Mouse (Mus musculus): ENCODE results near the gene Foxl2.

The Foxl2 gene

DNA sequence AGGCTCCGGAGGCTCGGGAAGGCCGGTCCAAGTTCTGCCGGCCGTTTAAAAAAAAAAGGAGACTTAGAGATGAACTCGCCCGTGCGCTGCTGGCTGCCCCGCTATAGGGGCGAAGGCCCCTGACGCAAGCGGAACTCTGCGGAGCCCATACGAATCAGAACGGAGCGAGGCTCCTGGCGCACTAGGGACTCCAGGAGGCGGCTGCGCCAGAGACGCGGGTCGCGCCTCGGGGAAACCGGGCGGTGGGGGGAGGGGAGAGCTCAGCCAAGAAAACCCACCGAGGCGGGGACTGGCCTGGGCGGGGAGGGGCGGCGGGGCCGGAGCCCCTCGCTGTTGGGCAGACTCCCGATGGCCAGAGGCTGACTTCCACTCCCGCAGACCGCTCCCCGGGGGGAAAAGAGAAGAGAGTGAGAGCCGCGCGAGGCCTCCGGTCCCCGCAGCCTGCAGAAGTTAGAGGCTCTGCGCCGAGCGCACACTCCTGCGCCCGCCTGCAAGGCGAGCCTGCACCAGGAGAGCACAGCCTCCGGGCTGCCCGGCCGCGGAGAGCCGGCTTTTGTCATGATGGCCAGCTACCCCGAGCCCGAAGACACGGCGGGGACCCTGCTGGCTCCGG, at the start of gene Foxl2:
Gene Foxl2 (plus strand): TSS at position 186 of the 613 bp plus-strand sequence.
- peak; percentile 57 for DNase-seq (ENCODE audit: low spot score)

DNA sequence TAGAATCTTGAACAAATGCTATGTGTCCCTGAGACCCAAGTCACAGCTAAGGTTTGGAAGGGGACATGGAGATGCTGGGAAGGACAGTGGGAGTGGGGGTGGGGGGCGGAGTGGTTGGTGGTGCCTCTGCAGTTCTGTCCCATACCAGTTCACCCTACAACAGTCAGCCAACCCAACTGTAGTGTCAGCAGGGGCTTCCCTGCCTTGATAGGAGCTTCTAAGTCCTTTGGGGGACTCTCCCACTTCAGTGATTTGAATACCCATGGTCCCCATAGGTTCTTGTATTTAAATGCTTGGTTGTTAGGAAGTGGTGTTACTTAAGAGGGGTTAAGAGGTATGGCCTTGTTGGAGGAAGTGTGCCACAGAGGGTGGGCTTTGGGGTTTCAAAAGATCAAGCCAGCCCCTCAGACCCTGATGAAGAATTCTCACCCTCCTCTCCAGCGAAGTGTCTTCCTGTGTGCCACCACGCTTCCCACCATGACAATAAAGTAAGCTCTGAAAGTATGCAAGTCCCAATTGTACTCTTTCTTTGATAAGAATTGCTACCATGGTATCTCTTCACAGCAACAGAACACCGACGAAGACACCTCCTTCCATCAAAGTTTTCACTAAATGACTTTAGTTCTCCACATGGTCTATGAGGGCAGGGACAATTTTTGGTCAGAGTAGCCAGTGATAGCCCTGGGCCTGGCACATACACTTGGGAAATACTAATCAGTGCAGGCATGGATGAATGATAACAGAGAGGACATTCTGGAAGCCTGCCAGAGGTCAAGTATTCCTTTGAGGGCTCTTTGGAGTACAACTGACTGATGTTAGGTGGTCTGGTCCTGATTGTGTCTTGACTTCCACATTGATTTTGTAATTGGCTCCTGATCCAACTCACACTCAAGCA, 34.2 kb upstream of the Foxl2 start:
- no peak for DNase-seq (ENCODE audit: low spot score)

DNA sequence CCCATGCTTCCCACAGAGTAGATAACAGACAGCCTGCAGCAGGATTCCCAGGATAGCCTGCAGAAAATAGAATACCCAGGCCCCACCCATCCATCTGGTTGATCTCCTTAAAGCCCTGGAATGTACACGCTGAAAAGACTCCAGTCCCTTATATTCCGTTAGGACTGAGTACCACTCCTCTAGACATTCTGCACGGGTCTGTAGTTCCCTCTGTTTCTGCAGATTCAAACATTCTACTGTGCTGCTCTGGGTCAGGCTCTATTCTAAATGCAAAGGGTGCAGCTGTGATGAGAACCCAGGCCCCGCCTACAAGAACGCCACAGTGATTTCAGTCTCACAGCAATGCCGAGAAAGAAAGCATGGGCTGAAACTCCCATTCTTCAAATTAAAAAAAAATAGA, 32.0 kb upstream of the Foxl2 start:
- no peak for DNase-seq (ENCODE audit: low spot score)

DNA sequence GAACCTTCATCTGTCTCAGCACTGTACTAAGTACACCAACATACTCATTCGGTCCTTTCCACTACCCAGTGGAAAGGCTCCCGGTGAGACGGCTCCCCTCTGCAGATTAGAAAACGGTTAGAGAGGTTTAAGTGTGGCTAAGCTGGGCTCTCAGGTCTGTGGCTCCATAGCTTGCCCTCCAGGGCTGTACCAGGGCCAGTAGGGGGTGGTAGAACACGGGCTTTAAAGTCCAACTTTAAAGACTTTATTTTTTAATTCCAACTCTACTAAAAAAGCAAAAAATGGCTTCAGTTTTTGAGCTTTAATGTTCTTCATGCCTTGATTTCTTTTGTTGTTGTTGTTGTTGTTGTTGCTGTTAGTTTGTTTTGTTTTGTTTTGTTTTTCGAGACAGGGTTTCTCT, 30.9 kb upstream of the Foxl2 start:
- no peak for DNase-seq (ENCODE audit: low spot score)

DNA sequence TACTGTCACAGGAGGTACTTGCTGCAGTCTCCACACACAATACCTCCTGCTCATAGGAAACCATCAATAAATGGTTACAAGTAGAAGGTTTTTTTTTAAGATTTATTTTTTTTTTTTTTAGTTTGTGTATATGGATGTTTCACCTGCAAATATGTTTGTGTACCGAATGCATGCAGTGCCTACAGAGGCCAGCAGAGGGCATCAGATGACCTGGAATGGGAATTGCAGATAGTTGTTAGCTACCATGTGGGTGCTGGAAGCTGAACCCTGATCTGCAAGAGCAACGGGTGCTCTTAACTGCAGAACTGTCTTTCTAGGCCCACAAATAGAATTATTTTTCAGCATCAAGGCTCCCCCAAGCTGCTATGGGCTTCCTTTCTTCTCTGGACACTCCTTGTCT, 25.6 kb upstream of the Foxl2 start:
- DNase-seq (ENCODE audit: low spot score), result no peak

DNA sequence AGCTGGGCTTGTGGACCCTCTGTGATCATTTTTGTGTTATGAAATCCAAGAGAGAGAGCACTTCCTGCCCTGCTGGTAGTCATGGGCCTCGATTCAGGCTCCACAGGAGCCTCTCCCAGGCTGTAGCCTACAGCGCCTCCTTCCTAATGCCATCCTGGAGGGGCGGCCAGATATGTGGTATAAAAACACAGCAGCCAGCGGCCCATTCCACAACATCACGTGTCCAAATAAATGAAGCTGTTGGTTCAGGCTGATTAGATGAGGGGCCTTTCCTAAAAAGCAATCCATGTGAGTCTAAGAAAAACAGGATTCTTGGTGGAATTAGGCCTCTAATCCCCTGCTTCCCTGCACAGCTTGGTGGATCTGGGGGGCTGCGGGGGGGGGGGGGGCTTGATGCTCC, 22.2 kb upstream of the Foxl2 start:
- no peak for DNase-seq (ENCODE audit: low spot score)

DNA sequence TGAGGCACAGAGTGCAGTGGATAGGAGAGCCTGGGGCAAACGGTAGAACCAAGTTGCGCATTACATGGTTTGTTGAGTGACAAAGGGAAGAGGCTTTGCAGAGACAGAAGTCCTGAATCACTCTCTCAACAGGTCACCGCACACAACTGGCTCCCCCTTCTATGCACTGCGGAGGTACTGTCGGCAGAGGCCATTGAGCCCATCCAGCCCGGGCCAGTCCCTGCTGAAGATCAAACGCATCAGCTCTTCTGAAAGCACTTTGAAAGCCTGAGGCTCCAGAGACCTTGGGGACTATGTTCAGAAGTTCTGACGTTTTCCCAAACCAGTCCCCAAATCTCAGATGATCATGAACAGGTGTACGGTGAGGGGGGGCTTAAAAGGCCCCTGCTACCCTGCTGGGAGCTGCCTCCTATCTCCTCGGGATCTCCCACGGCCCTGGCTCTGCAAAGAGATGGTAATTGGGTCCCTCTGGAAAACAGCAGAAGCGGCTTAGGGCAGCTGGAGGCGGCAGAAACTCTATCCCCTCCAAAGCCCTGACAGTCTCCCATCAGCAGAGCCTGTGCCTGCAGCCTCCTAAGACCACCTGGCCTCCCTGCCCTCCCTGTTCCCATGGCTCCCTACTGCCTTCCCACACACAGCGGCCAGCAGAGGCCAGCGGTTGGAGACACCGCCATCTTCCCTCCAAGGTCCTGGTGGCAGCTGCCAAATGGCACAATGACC, 19.7 kb upstream of the Foxl2 start:
- DNase-seq (ENCODE audit: low spot score), result no peak

DNA sequence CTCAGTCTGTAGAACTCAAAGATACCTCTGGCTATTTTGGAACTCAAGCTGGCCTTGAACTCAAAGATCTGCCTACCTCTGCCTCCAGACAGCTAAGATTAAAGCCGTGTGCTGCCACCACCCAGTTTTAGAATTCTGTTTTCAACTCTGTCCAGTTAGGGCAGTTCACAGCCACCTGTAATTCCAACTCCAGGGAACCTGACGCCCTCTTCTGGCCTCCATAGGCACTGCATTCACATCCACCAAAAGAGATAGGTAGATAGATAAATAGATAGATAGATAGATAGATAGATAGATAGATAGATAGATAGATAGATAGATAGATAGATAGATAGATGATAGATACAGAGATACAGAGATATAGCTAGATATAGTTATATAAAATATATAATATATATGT, 15.8 kb upstream of the Foxl2 start:
- DNase-seq (ENCODE audit: low spot score), result no peak

DNA sequence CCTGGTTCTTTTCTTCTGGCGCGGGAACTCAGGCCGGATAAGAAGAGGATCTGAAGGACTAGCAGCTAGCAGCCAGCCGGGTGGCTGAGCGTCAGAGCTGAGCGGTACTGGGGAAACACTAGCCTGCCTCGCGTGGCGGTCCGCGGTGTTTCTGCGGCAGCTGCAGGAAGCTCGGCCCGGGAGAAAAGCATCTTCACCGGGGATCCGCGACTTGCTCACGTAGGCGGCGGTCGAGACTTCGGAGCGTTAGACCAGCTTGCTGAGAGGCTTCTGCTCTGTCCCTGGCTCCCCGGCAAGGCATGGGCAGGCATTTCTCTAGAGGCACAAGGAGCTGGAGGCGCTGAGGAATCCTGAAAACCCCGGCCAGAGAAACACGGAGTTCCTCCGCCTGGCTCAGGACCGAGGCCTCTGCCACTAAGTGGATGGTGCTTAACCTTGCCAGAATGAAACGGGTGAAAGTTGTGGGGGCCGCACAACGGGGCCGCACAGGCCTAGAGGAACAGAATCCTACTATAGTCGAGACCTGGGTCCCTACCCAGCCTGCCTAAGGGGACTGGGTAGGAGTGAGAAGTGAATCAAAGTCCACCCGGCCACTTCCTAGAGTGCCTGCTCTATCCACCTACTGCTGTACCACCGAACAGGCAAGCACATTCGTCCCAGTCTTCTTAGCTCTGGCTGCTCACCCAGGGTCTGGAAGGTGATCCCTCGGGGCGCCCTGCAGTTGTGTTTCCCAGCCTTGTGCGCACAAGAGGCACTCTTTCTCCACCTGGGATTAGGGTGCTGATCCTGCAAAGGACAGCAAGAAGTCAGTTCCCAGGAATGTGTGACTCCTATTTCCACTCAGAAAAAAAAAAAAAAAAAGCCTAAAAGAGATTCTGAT, 2.7 kb upstream of the Foxl2 start:
- no peak for DNase-seq (ENCODE audit: low spot score)

DNA sequence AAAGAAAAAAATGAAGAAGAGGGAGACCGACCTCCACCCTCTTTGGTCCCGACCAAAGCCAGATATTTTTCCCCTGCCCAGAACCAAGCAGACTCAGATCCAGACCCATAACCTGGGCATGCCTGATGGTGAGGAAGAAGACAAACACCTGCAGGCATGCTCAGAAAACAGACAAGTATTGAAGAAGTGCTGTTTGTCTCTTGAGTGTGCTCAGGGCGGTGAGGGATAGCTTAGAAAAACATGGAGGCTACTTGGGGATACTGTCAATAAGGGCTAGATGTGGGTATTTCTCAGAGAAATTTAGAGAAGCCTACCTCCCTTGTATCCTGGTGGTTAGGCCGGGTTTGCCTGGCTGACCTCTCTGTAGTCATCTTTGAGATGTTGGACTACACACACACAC, 1.8 kb upstream of the Foxl2 start:
- no peak for DNase-seq (ENCODE audit: low spot score)

DNA sequence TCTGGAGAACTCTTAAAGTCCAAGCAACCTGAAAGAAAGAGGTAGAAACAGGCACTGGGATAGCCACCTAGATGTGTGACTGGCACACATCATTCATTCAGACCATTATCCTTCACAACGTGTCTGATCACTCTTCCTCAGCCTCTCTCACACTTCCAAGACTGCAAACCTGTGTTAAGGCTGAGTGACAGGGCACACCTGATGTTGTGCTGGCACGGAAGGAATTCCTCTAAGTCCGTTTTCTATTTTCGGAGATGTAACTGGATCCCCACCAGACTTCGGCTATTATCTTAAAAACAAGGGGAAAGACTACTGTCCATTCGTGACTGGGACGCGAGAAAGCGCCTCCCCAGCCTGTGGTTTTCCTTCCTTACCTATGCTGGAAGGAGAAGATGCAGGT, 1.3 kb upstream of the Foxl2 start:
- no peak for DNase-seq (ENCODE audit: low spot score)

DNA sequence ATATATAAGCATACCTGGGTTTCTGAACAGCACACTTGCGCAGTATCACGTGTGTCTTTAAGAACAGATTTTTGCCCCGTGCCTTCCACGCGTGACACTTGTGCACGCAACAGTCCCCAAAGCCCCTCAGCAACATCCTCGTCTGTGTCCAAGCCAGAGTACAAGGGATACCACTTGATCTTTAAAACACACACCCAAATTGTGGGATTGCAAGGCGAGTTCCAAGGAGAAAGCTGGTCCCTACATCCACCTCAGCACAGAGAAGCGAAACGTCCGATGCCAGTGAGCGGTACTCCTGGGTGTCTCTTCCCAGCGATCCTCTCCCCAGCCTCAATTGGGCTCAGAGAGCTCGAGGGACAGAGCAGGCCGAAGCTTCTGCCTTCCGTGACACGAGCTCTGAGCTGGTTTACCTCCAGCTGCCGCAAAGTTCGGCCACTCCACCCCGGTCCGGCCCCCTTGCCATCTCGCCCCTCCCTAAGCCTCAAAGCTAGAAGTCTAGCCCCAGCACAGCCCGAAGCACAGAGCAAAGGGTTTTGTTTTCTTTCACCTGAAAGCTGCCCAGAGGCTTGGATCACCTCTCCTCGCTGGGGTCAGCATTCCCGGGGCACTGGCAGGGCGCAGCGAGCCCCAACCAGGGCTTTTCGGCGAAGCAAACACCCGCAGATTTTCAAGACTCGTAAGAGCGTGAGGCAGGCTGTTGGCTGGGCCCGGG, 541 bp upstream of the Foxl2 start:
- no peak for DNase-seq (ENCODE audit: low spot score)

DNA sequence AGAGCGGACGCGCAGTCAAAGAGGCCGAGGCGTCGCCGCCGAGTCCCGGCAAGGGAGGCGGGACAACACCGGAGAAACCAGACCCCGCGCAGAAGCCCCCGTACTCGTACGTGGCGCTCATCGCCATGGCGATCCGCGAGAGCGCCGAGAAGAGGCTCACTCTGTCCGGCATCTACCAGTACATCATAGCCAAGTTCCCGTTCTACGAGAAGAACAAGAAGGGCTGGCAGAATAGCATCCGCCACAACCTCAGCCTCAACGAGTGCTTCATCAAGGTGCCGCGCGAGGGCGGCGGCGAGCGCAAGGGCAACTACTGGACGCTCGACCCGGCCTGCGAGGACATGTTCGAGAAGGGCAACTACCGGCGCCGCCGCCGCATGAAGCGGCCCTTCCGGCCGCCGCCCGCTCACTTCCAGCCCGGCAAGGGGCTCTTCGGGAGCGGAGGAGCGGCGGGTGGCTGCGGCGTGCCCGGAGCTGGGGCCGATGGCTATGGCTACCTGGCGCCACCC, 682 bp downstream of the Foxl2 start:
- no peak for DNase-seq (ENCODE audit: low spot score)

DNA sequence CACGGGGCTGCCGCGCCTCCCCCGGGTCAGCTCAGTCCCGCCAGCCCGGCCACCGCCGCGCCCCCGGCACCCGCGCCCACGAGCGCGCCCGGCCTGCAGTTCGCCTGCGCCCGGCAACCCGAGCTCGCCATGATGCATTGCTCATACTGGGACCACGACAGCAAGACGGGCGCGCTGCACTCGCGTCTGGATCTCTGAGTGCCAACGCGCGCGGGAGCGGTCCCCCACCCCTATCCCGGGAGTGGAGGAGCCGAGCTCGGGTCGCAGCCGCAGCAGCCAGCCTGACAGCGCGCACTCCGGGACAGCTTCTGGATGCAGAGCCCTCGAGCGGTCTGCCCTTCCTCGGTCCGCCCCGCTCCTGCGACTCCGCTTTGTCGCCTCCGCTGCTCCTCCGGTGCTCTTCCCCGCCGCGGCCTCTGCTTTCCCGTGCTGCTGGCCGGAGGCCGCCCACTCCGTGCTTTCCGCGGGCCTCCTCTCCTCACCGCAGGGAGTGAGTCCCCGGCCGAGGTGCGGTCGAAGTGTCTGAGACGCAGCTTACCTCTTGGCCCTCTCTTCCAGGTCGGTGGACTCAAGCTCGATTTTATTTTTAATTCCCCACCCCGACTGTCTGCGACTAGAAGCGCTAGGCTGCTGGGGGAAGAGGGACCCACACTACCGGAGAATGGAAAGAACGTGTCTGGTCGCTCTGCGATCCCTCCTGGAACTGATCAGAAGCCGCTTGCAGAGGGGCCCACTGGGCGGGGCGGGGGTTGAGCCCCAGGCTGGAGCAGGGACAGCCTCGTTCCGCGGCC, 1.7 kb downstream of the Foxl2 start:
- DNase-seq (ENCODE audit: low spot score), result no peak

DNA sequence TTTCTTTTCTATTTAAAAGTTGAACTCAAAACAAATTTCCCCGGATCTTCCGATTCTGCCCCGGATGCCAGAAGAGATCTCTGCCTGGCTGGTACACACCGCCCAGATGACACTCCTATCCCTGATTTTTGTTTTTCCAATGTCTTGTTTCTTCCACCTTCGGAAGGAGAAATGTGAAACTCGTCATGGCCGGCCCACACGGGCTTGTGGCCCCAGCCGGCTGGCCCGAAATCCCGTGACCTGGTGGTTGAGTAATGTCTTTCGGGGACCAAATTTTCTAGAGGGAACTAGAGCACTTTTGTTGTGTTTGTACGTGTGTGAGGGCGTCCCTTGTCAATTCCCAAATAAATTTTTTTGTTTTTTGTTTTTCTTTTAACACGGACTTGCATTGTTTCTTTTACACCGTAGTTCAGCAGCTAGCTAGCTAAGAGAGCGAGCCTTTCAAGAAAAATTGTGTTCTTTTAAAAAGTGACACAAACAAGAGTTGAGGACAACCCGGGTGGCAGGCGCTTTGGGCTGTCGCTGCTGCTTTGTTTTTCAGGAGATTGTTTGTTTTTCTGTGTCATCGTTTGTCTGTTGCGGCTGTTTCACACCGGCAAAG, 2.8 kb downstream of the Foxl2 start:
- DNase-seq (ENCODE audit: low spot score), result no peak

DNA sequence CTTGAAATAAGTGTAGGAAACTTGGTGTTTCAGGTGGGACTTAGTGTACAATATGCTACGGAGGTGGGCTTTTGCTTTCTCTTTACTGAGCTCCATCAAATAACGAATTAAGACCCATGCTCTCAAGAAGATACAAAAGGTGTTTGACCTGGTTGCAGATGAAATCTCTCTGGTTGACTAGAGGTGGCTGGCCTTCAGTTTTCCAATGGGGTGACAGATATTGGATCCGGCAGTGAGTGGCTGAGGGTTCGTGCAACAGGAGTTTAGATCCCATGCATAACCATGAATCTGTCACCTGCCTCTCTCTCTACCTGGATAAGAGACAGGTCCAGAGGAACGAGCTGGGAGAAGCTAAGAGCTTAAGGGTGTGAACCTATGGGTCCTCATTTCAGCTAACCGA, 3.5 kb downstream of the Foxl2 start:
- no peak for DNase-seq (ENCODE audit: low spot score)

DNA sequence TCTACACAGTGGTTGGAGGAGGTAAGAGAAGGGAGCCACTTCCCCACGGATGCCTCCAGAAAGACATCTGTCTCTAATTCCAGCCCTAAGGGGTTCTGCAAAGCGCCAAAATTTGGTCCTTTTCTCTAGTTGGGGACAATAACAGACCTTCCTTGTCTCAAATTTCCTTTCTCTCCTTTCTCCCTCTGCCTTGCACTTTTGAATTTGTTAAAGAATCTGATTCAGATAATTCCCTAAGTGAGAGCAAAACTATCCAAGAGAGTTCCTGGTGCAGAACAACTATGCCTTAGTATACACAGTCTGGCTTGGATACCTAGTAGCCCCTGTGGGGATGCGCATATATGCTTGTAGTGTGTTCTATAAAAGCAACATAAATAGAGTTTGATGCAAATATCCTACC, 4.8 kb downstream of the Foxl2 start:
- DNase-seq (ENCODE audit: low spot score), result no peak

DNA sequence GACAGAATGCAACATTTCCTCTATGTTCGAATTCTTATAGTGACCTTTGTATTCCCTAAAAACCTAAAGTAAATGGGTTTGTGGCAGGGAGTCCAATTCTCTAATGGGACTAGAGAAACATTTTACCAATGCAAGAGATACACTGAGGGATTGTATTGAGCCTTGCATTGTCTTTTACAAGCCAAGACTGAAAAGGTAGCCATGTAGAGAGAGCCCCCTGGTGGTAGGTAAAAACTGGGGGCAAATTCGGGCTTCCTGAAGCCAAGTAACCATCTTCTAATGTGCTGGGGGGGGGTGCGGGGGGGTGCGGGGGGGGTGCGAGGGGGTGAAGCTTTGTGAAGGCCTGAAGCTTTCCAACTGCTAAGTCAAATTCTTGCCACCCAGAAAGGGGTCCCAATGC, 5.3 kb downstream of the Foxl2 start:
- DNase-seq (ENCODE audit: low spot score), result no peak

DNA sequence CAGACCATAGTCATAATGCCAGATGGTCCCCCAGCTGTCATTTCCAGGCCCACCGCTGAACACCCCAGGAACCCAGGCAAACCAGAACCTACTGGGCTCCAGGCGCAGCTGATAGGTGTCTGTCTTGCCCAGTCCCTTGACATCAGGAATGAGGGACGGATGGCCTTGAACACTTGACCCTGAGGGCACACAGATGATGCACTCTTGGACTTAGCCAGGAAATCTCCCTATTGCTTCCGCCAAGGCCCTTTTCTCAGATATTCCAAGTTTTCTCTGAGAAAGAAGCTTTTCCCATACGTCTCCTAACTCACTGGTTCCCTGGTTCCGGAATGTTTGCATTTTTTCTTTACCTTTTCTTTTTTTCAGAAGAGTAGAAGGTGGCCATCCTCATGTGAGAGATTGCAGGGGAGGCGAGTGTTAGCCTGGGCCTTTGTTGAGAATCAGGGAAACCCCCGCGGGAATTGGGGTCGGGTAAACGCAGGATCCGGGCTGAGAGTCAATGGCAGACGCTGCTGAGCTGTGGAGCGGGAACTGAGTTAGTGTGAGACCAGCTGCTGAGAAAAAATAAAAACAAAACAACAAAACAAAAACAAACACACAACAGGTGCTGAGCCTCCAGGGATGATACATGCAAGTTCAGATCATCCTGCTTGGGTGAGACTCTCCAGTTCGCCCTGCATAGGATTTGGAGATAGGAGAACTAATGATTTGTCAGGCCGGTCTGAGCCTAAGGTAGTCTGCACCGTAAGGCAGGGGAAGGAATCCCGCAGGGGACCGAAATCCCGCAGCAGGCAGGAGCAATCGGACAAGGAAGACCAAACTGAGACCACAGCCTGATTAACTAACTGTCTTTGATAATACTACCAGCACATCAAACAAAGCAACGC, 6.7 kb downstream of the Foxl2 start:
- DNase-seq (ENCODE audit: low spot score), result no peak

Measured in ovary, postnatal 10 days (tissue).